Mouse (Mus musculus) stomach, postnatal 0 days (tissue): ENCODE results near the gene Dlgap5. TPM values are rescaled to one million over a fixed set of nuclear protein-coding genes. Genes with fewer than 3 reads are reported as not detected.
A peak's percentile ranks its signal among the peaks of the same experiment; 100 is the strongest.

Experiments
- ATAC-seq: fragments of 200-750 bp; cut with Nextera tagmentation; 2 replicates; pipeline ENCODE4 v1.8.0; 2017; ENCODE audit not compliant: low FRiP score, low TSS enrichment
- DNase-seq: peaks from one replicate; pipeline ENCODE4 v3.0.0-alpha.2; 2016; ENCODE audit warnings: low spot score
- H3K27ac ChIP-seq: fragments of 300-500 bp; sonication (generic); replicated peaks from 2 replicates; pipeline ENCODE4 v1.5.1; 2014; ENCODE audit warnings: mild to moderate bottlenecking, control low read depth
- H3K27me3 ChIP-seq: fragments of 300-500 bp; sonication (generic); 2 replicates; pipeline ENCODE4 v1.6.1; 2014; ENCODE audit warnings: low read length; ENCODE audit not compliant: control insufficient read depth, insufficient read depth
- H3K36me3 ChIP-seq: fragments of 300-500 bp; sonication (generic); 2 replicates; pipeline ENCODE4 v1.6.1; 2014; ENCODE audit warnings: low read length, mixed read lengths; ENCODE audit not compliant: control insufficient read depth, insufficient read depth
- H3K4me1 ChIP-seq: fragments of 300-500 bp; sonication (generic); replicated peaks from 2 replicates; pipeline ENCODE4 v1.6.1; 2014; ENCODE audit warnings: antibody characterized with exemption; ENCODE audit not compliant: control insufficient read depth, insufficient read depth
- H3K4me2 ChIP-seq: fragments of 300-500 bp; sonication (generic); replicated peaks from 2 replicates; pipeline ENCODE4 v1.6.1; 2014; ENCODE audit warnings: low read depth, mild to moderate bottlenecking, control low read depth, moderate library complexity
- H3K4me3 ChIP-seq: fragments of 300-500 bp; sonication (generic); 2 replicates; pipeline ENCODE4 v1.5.1; 2014; ENCODE audit warnings: low read depth, low read length, control low read depth
- H3K9ac ChIP-seq: fragments of 300-500 bp; sonication (generic); 2 replicates; pipeline ENCODE4 v1.6.1; 2014; ENCODE audit warnings: mild to moderate bottlenecking, low read length, control low read depth, mixed read lengths
- H3K9me3 ChIP-seq: fragments of 300-500 bp; sonication (generic); 2 replicates; pipeline ENCODE4 v1.6.1; 2016; ENCODE audit warnings: low read length; ENCODE audit not compliant: control insufficient read depth
- CTCF ChIP-seq: IDR thresholded peaks from 2 replicates; pipeline ENCODE4 v1.5.1; 2016; ENCODE audit warnings: antibody characterized with exemption, low read depth, mild to moderate bottlenecking, moderate library complexity
- EP300 ChIP-seq: optimal IDR thresholded peaks from 2 replicates; pipeline ENCODE3; 2016; ENCODE audit warnings: antibody characterized with exemption
- whole genome bisulfite sequencing: fragments of 180-500 bp; shearing (Covaris S2); extraction: QIAGEN DNeasy Blood & Tissue Kit; methylation state at CpG from one replicate; pipeline ENCODE4 v1.1.7; 2014; 5-methylcytosine and 5-hydroxymethylcytosine counted together
- polyA plus RNA-seq: library from polyadenylated mRNA; unstranded; fragments of >200 nt; fragmentation: Nextera tagmentation; extraction: Ambion mirVana; gene quantifications from 2 replicates; pipeline ENCODE4 v1.2.1, GENCODE M21; 2015

Dlgap5 gene
- polyA plus RNA-seq, 1 experiment from 2014 or later: 7.4 TPM

GRCm38 (mm10) chr14:47341811-47342291 lies 76.4 kb downstream of the Dlgap5 start:
- DNase-seq (no peak), ATAC-seq (peak; percentile 65; the same call in 1 of the 2 replicates)
- Histone ChIP-seq H3K4me2 (no peak overlapping the region), H3K4me3 (no peak overlapping the region), H3K27ac (no peak overlapping the region), H3K27me3 (no peaks in the 10 kb centered on the region), H3K9ac (no peak overlapping the region), H3K4me1 (no peaks in the 10 kb centered on the region), H3K9me3 (no peaks in the 10 kb centered on the region), H3K36me3 (no peaks in the 10 kb centered on the region)
- TF ChIP-seq EP300 (no peak), CTCF (no peak)
- 60% methylated on average over 4 of the region's 4 CpGs for WGBS

- Histone ChIP-seq H3K4me1 (no peaks in the 10 kb centered on the region), H3K9me3 (no peaks in the 10 kb centered on the region), H3K9ac (no peak overlapping the region), H3K27me3 (no peaks in the 10 kb centered on the region), H3K27ac (no peak overlapping the region), H3K4me3 (no peak overlapping the region), H3K4me2 (no peak overlapping the region), H3K36me3 (no peaks in the 10 kb centered on the region)
- ATAC-seq (no peak), DNase-seq (no peak)
- TF ChIP-seq CTCF (no peak), EP300 (no peak)
- WGBS: 77% methylated on average over 10 of the region's 10 CpGs
These were observed 77.8 kb downstream of the Dlgap5 start for GRCm38 (mm10) chr14:47340231-47340925.

Other genes starting within 250 kb of the Dlgap5 start
- gene Gch1, start 229.0 kb downstream of the Dlgap5 start, polyA plus RNA-seq: 12.0 and 12.4 TPM in 2 replicates
- gene Wdhd1, start 141.6 kb downstream of the Dlgap5 start, polyA plus RNA-seq: 5.2 TPM in 2 replicates
- gene Socs4, start 141.5 kb downstream of the Dlgap5 start, polyA plus RNA-seq: 2.5 and 2.9 TPM in 2 replicates
- gene Mapk1ip1l, start 120.1 kb downstream of the Dlgap5 start, polyA plus RNA-seq: 21.3 and 22.4 TPM in 2 replicates
- 359 and 387 TPM in 2 replicates for gene Lgals3, start 50.7 kb downstream of the Dlgap5 start, polyA plus RNA-seq
- 17.8 and 18.1 TPM in 2 replicates for gene Fbxo34, start 32.0 kb upstream of the Dlgap5 start, polyA plus RNA-seq
- gene Atg14, start 152.2 kb upstream of the Dlgap5 start, polyA plus RNA-seq: 6.9 and 7.8 TPM in 2 replicates
- gene Ktn1, start 230.0 kb upstream of the Dlgap5 start, polyA plus RNA-seq: 40.7 and 48.8 TPM in 2 replicates